Mouse (Mus musculus) lung, embryonic 16.5 days (tissue): ENCODE data around the gene Usp49. TPM values are rescaled to one million over a fixed set of nuclear protein-coding genes. Genes with fewer than 3 reads are reported as not detected.

Experiments
- ATAC-seq: fragments of 200-750 bp; cut with Nextera tagmentation; 2 replicates; pipeline ENCODE4 v1.8.0; 2017; ENCODE audit warnings: low read depth, mild to moderate bottlenecking, moderate library complexity
- H3K27ac ChIP-seq: fragments of 300-500 bp; sonication (generic); 2 replicates; pipeline ENCODE4 v1.5.1; 2014; ENCODE audit warnings: mild to moderate bottlenecking, control low read depth, low read length
- H3K27me3 ChIP-seq: fragments of 300-500 bp; sonication (generic); 2 replicates; pipeline ENCODE4 v1.6.1; 2014; ENCODE audit warnings: low read depth, low read length, mixed read lengths; ENCODE audit not compliant: control insufficient read depth, insufficient read depth
- H3K36me3 ChIP-seq: fragments of 300-500 bp; sonication (generic); 2 replicates; pipeline ENCODE4 v1.6.1; 2014; ENCODE audit warnings: low read length; ENCODE audit not compliant: control insufficient read depth, insufficient read depth
- H3K4me1 ChIP-seq: fragments of 300-500 bp; sonication (generic); replicated peaks from 2 replicates; pipeline ENCODE4 v1.6.1; 2014; ENCODE audit warnings: low read length, mixed read lengths; ENCODE audit not compliant: control insufficient read depth, insufficient read depth
- H3K4me2 ChIP-seq: fragments of 300-500 bp; sonication (generic); 2 replicates; pipeline ENCODE4 v1.6.1; 2014; ENCODE audit warnings: low read depth, low read length, control low read depth
- H3K4me3 ChIP-seq: fragments of 300-500 bp; sonication (generic); 2 replicates; pipeline ENCODE4 v1.5.1; 2014; ENCODE audit warnings: mild to moderate bottlenecking, low read length, control low read depth
- H3K9ac ChIP-seq: fragments of 300-500 bp; sonication (generic); 2 replicates; pipeline ENCODE4 v1.6.1; 2014; ENCODE audit warnings: low read length, control low read depth
- H3K9me3 ChIP-seq: fragments of 300-500 bp; sonication (generic); 2 replicates; pipeline ENCODE4 v1.6.1; 2016; ENCODE audit warnings: low read length; ENCODE audit not compliant: control insufficient read depth
- WGBS: fragments of 180-500 bp; shearing (Covaris S2); extraction: QIAGEN DNeasy Blood & Tissue Kit; methylation state at CpG from one replicate; pipeline ENCODE4 v1.1.7; 2014; 5-methylcytosine and 5-hydroxymethylcytosine counted together
- polyA plus RNA-seq: library from polyadenylated mRNA; unstranded; fragments of >200 nt; fragmentation: Nextera tagmentation; extraction: Ambion mirVana; gene quantifications from 2 replicates; pipeline ENCODE4 v1.2.1, GENCODE M21; 2015

Usp49 gene
- polyA plus RNA-seq, 1 experiment from 2014 or later = 2.6 TPM

GRCm38 (mm10) chr17:47602289-47602688, 28.2 kb upstream of the Usp49 start:
- no peak for ATAC-seq
- WGBS = 88% methylated on average over 11 of the region's 11 CpGs
- H3K36me3 ChIP-seq = peaks cover 44% of the 10 kb centered on the region

GRCm38 (mm10) chr17:47606220-47606619, 24.3 kb upstream of the Usp49 start:
- Histone ChIP-seq H3K4me2 (no peak overlapping the region), H3K4me3 (no peak overlapping the region), H3K27ac (no peak overlapping the region), H3K9ac (no peak overlapping the region), H3K4me1 (peaks cover 7% of the 10 kb centered on the region; the same call in 1 of the 2 replicates), H3K36me3 (peaks cover 25% of the 10 kb centered on the region), H3K27me3 (no peaks in the 10 kb centered on the region), H3K9me3 (no peaks in the 10 kb centered on the region)
- WGBS = 66% methylated on average over 5 of the region's 5 CpGs
- no peak for ATAC-seq

More at GRCm38 (mm10) chr17:47602289-47602688, 28.2 kb upstream of the Usp49 start:
- no peak overlapping the region for H3K27ac ChIP-seq
- no peaks in the 10 kb centered on the region for H3K27me3 ChIP-seq
- H3K4me2 ChIP-seq = no peak overlapping the region
- H3K9ac ChIP-seq = no peak overlapping the region
- peaks cover 15% of the 10 kb centered on the region for H3K4me1 ChIP-seq
- no peak overlapping the region for H3K4me3 ChIP-seq
- no peaks in the 10 kb centered on the region for H3K9me3 ChIP-seq

GRCm38 (mm10) chr17:47609182-47609581, 21.3 kb upstream of the Usp49 start:
- Histone ChIP-seq H3K27ac (no peak overlapping the region), H3K4me3 (no peak overlapping the region), H3K36me3 (peaks cover 13% of the 10 kb centered on the region), H3K9me3 (no peaks in the 10 kb centered on the region), H3K27me3 (no peaks in the 10 kb centered on the region), H3K4me1 (peaks cover 17% of the 10 kb centered on the region), H3K4me2 (no peak overlapping the region), H3K9ac (no peak overlapping the region)
- WGBS = 86% methylated on average over 4 of the region's 4 CpGs
- no peak for ATAC-seq

GRCm38 (mm10) chr17:47610849-47611660, 19.4 kb upstream of the Usp49 start, which contains the start of the genes Bysl, Med20 and Gm20517:
Gene Bysl, minus strand, starts transcription at chr17:47611492.
Gene Med20, plus strand, starts transcription at chr17:47611582.
Gene Gm20517, plus strand, starts transcription at chr17:47611589.
- Histone ChIP-seq H3K9ac (peak within 1 kb of the TSS; percentile 85), H3K4me2 (peak within 1 kb of the TSS; percentile 86), H3K27ac (peak within 1 kb of the TSS; percentile 82), H3K36me3 (peaks cover 13% of the 10 kb centered on the region), H3K4me1 (peaks cover 17% of the 10 kb centered on the region), H3K27me3 (no peaks in the 10 kb centered on the region), H3K4me3 (peak within 1 kb of the TSS; percentile 86), H3K9me3 (no peaks in the 10 kb centered on the region)
- whole genome bisulfite sequencing = under 1% methylated on average over 59 of the region's 59 CpGs
- ATAC-seq = peak; percentile 95

GRCm38 (mm10) chr17:47611661-47611982, 18.9 kb upstream of the Usp49 start:
- Histone ChIP-seq H3K9ac (peak overlapping the region; percentile 85), H3K4me2 (peak overlapping the region; percentile 86), H3K27ac (peak overlapping the region; percentile 51), H3K27me3 (no peaks in the 10 kb centered on the region), H3K9me3 (no peaks in the 10 kb centered on the region), H3K36me3 (peaks cover 15% of the 10 kb centered on the region), H3K4me1 (peaks cover 17% of the 10 kb centered on the region), H3K4me3 (peak overlapping the region; percentile 86)
- no peak for ATAC-seq
- WGBS = 0% methylated on average over 13 of the region's 13 CpGs

GRCm38 (mm10) chr17:47614018-47614417, 16.5 kb upstream of the Usp49 start:
- Histone ChIP-seq H3K9ac (no peak overlapping the region), H3K4me1 (peaks cover 17% of the 10 kb centered on the region), H3K27me3 (no peaks in the 10 kb centered on the region), H3K4me2 (no peak overlapping the region), H3K9me3 (no peaks in the 10 kb centered on the region), H3K27ac (no peak overlapping the region), H3K36me3 (peaks cover 16% of the 10 kb centered on the region), H3K4me3 (no peak overlapping the region)
- no peak for ATAC-seq
- WGBS = 80% methylated on average over 1 of the region's 1 CpGs

GRCm38 (mm10) chr17:47616119-47616518, 14.4 kb upstream of the Usp49 start:
- H3K9me3 ChIP-seq = no peaks in the 10 kb centered on the region
- H3K27ac ChIP-seq = no peak overlapping the region
- H3K4me3 ChIP-seq = no peak overlapping the region
- peaks cover 29% of the 10 kb centered on the region for H3K36me3 ChIP-seq
- H3K9ac ChIP-seq = no peak overlapping the region
- ATAC-seq = no peak
- no peak overlapping the region for H3K4me2 ChIP-seq
- H3K4me1 ChIP-seq = peaks cover 10% of the 10 kb centered on the region
- no peaks in the 10 kb centered on the region for H3K27me3 ChIP-seq
- WGBS = 88% methylated on average over 8 of the region's 8 CpGs

GRCm38 (mm10) chr17:47616652-47617051, 13.8 kb upstream of the Usp49 start:
- 87% methylated on average over 4 of the region's 4 CpGs for WGBS
- H3K36me3 ChIP-seq = peaks cover 29% of the 10 kb centered on the region

GRCm38 (mm10) chr17:47617605-47618307, 12.7 kb upstream of the Usp49 start:
- Histone ChIP-seq H3K9ac (no peak overlapping the region), H3K27ac (no peak overlapping the region), H3K36me3 (peaks cover 36% of the 10 kb centered on the region), H3K27me3 (no peaks in the 10 kb centered on the region), H3K9me3 (no peaks in the 10 kb centered on the region), H3K4me3 (no peak overlapping the region), H3K4me1 (peaks cover 2% of the 10 kb centered on the region), H3K4me2 (no peak overlapping the region)
- 93% methylated on average over 9 of the region's 9 CpGs for WGBS
- no peak for ATAC-seq

More at GRCm38 (mm10) chr17:47616652-47617051, 13.8 kb upstream of the Usp49 start:
- H3K9ac ChIP-seq = no peak overlapping the region
- no peaks in the 10 kb centered on the region for H3K27me3 ChIP-seq
- H3K4me1 ChIP-seq = peaks cover 10% of the 10 kb centered on the region
- no peak overlapping the region for H3K27ac ChIP-seq
- H3K4me3 ChIP-seq = no peak overlapping the region
- no peak overlapping the region for H3K4me2 ChIP-seq
- ATAC-seq = no peak
- H3K9me3 ChIP-seq = no peaks in the 10 kb centered on the region
